Mouse (Mus musculus) gastrocnemius, postnatal 4 days (tissue): ENCODE results near the gene Zfp296. TPM values are rescaled to one million over a fixed set of nuclear protein-coding genes. Genes with fewer than 3 reads are reported as not detected.

Experiments
- DNase-seq, 2 experiments: peaks; one replicate each; pipeline ENCODE4 v3.0.0; 2021 to 2022; ENCODE audit warnings: low spot score in 2 of 2, mixed read lengths in 2 of 2
- long read RNA-seq, 2 experiments: library from polyadenylated mRNA; stranded (forward); transcript quantifications; one replicate each; pipeline ENCODE4 v2.0.0; 2021
- total RNA-seq, 2 experiments: library from RNA; stranded (reverse); gene quantifications; 2 replicates each; pipeline ENCODE4 v1.2.3; 2021

Zfp296 gene
- total RNA-seq: under 1 TPM in 1 of 2 experiments, not detected in 1; 0.17 TPM
- long read RNA-seq, experiment 1: 0 reads
- long read RNA-seq, experiment 2: 0 reads

DNA sequence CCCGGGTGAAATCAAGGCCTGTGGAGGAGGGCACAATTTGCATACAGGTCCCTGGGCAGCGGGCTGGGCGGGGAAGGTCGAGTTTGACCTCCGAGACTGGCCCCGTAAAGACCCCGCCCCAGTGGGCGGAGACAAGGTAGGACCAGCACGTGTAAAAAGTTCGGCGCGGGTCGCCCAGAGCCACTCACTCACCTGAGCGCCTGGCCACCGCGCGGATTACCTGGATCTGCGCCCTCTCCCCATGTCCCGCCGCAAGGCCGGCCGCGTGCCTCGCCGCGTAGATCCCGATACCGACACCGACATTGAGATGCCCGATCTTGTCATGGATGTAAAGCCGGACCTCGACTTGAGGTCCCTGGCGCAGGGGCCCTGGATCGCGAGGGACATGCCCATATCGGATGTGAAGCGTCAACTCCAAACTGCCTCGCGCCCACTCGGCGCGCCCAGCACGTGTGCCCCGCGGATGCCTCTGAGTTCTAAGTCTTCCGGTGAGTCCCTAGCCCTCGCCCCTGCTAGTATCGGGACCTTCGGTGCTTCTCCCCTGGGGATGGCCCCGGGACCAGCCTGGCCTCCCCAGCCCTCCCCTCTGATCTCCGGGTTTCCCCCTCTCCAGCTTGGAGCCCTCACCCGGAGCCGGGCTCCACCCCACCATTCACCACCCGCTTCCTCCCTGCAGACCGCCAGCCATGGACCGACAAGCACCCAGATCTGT is at the start of gene Zfp296, which contains the start of gene Gemin7:
TSS of gene Zfp296 (plus strand) at position 147 of the 712 bp plus-strand sequence.
TSS of gene Gemin7 (minus strand) at position 455 of the 712 bp plus-strand sequence.
- DNase-seq: no peak

DNA sequence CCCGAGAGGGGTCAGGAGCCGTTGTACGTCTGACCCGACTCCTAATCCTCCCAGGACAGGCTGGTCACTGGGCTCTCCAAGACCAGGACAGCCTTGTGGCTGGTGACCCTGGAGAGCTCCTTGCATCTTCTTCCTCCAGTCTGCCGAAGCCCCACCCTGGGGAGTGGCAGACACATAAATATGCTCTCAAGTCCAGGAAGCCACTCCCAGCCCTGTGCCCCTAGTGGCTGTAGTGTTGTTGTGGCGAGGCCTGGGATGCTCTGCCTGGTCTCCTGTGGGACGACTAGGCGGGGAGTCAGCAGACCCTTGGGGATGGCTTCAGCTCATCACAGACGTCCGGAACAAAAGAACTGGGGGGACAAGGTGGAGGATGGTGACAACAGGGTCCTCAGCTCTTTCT is 46.0 kb upstream of the Zfp296 start:
- DNase-seq: no peak

DNA sequence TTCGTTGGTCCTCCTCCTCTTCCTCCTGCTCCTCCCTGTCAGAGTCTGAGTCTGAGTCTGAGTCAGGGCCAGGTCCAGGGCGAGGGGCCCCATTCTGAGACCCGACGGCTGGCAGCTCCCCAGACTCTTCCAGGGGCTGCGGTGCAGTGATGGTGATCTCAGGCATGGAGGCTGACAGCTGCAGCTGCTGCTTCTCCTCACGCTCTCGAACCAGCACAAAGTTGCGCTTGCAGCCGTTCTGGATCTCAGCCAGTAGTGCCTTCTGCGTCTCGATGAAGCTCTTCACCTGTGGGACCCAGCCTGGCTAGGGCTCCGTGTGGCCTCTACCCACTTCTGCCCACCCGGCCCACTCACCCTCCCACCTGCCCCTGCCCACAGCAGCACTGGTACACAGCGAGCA is 44.8 kb upstream of the Zfp296 start:
- no peak for DNase-seq

- no peak for DNase-seq
Observed at GRCm38 (mm10) chr7:19534676-19535075, 42.4 kb upstream of the Zfp296 start.

- DNase-seq: no peak
Observed at GRCm38 (mm10) chr7:19540771-19541566, 36.1 kb upstream of the Zfp296 start.

DNA sequence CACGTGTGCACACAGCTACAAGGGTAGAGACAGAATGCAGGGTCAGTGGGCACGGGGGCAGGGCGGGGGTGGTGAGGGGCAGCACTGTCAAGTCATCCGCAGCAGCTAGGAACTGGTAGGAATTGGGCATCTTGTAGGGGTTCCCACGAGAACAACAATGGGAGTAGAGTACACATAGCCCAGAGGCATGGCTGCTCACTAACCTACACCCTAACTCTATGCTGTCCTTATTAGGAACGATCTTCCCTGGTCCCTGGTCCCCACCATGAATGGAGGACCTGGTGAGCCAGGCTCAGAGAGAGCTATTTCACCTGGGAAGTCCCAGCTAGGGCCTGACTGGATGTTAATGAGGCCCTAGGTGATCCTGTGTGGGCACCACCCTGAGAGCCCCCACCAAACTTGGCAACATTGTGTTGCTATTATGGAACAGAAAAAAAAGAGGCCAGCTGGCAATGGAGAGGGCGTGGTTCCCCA is 35.4 kb upstream of the Zfp296 start:
- no peak for DNase-seq

- DNase-seq: no peak
Observed at GRCm38 (mm10) chr7:19542155-19542691, 34.9 kb upstream of the Zfp296 start.

DNA sequence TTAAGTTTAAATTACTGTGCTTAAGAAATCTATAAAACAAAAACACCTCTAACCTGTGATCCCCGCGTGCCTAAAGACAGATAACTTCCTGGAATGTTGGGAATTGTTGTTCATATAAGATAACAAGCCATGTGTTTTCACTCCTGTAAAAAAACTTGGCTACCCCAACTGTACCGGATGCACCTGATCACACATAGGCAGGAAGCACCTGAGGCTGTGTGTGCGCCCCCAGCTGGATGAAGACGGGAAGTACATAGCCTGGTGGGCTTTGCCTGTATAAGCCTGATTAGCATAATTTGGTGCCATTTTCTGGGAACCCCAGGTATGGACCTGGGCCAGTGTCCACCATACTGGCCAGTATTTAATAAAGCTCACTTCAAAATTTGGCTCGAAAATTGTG is 33.5 kb upstream of the Zfp296 start:
- no peak for DNase-seq

DNA sequence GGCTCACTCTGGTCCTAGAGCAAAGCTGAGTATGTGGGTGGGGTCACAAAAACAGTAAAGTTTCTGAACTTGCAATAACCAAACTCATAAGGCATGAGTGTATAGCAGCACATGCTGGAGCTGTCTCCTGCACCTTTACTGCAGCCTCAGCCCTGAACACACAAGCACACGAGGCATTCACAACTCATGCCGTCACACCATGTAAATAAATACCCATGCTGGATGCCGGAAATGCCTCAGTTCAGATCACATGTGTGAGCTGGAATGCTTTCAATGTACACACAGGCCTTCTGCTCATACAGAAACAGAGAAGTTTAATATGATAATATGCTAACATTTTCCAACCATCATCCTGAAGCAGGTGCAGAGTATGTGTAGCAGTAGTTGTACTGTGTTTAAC is 31.1 kb upstream of the Zfp296 start:
- DNase-seq: no peak

- DNase-seq: no peak
Observed at GRCm38 (mm10) chr7:19547344-19547969, 29.6 kb upstream of the Zfp296 start.

DNA sequence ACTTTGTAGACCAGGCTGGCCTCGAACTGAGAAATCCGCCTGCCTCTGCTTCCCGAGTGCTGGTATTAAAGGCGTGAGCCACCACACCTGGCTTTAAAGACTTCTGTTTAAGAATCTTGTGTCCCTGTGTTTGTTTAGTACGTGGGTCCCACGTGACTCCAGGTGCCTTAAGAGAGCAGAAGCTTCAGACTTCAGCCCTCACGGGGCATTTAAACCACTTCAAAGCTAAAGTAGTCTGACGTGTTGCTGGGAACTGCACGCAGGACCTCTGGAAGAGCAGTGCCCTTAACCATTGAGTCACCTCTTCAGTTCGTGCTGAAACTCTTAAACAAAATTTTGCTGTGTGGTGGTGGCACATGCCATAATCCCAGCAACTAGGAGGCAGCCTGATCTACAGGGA is 27.7 kb upstream of the Zfp296 start:
- no peak for DNase-seq

- no peak for DNase-seq
Observed at GRCm38 (mm10) chr7:19551634-19552033, 25.5 kb upstream of the Zfp296 start.

GRCm38 (mm10) chr7:19552443-19552842 is 24.6 kb upstream of the Zfp296 start:
- no peak for DNase-seq

GRCm38 (mm10) chr7:19554168-19554567 is 22.9 kb upstream of the Zfp296 start:
- DNase-seq: no peak

DNA sequence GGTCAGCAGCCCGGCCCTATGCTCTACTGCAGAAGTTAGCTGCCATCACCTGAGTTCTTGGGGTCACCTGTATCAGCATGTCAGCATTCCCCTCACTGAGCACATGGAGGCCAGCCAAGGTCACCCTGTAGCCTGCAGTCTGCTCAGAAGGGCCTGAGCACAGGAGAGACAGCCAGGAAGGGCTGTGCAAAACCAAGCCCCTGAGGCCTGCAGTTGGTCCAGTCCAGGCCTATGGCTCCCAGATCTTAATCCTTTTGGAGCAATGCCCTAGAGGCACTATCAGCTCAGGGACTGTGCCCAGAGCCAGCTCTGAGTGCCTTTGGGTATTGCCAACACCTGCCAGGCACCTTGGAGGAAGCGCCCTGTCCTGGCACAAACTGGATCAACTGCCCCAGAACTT is 20.0 kb upstream of the Zfp296 start:
- no peak for DNase-seq

- DNase-seq: no peak
Observed at GRCm38 (mm10) chr7:19557982-19558900, 18.8 kb upstream of the Zfp296 start.

DNA sequence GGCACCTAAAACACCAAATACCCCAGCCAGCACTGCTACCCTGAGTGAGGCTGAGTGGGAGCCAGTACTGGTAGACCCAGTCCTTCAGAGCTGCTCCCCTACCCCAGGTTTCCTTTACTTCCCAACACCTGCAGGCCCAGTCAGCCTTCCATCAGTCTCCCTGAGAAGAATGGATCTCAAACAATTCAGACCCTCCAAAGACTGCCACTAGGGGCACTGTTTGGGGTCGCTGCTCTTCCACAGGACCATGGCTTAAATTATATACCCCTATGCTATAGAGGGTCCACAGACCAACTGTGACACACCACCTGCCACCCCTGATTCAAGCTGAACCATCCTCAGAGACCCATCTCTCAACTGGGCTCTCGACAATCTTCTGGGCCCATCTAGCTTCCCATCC is 18.1 kb upstream of the Zfp296 start:
- no peak for DNase-seq

- DNase-seq: no peak
Observed at GRCm38 (mm10) chr7:19560491-19561260, 16.4 kb upstream of the Zfp296 start.

DNA sequence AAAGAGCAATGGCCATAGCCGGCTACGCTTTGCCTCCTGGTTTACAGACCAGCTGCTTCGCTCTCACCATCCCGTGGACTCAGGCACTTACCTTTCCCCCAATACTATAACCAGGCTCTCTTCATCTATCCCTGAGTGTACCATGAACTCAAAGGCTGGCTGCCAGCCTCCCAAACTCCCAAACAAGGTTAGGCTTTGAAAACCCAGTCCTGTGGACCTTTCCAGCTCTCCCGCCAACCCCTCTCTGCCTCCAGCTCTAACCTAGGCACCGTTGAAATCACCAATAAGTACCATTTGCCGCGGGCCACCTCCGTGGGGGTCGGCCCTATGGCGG is 15.7 kb upstream of the Zfp296 start:
- no peak for DNase-seq
